Mouse (Mus musculus): ENCODE data around the gene Mocs1. TPM values are rescaled to one million over a fixed set of nuclear protein-coding genes. Genes with fewer than 3 reads are reported as not detected.
A peak's percentile ranks its signal among the peaks of the same experiment; 100 is the strongest.

Gene Mocs1
- total RNA-seq, 4 experiments from 2014 or later, result 17.6 to 26.4 (median 19.8) TPM

DNA sequence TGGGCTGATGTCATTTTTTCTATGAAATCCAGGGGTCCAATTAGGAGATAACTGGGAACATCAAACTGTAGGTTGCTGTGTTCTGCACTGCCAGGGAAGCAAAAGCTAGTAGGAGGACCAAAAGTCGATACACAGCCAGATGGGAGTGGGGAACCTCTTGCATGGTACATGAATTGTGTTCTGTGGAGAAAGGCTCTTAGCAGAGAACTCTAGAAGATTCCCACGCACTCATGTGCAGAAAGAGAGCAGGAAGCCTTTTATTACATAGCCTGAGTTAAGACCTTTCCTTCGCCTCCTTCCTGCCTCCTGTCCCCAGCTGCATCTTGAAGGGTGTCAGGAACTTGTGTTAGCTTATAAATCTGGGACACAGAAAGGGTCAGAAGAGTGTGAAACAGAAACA is 53.7 kb downstream of the Mocs1 start:
- no peak for DNase-seq (ENCODE audit: low spot score in 2 of 2)

DNA sequence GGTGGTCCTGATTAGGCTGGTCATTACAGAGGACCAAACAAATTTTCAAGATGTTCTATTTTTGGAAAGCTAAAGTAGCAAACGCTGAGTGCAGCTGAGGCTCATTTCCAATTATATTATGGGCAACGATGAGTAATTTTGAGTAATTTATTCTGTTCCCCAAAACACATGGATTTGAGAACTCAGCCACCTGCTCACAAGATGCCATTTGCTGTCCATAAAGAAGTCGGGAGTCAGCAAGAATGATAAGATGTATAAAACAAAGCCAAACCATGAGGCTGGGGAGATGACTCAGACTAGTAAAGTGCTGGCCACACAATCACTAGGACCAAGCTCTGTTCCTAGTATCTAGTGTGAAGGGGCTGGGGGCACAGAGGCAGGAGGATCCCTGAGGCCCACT is 56.3 kb downstream of the Mocs1 start:
- no peak for DNase-seq (ENCODE audit: low spot score in 2 of 2)

DNA sequence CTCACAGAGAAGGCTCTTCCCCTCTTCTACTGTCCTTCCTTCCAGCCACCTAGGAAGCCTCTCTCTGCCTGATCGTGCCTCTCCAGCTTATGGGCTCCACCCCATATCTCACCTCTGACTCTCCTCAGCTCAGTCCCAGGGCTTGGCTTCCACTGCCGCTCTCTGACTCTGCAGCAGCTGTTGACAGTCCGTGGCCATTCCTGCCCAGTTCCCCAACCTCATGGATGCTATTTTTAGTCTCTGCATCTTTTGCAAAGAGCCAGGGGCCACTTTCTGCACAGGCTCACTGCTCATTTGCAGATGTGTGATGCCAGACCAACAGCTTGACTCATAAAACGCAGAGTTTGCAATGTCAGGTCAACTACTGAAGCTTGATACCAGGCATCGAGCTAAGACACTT is 60.9 kb downstream of the Mocs1 start:
- peak; percentile 27 to 47 for DNase-seq (ENCODE audit: low spot score in 2 of 2)

DNA sequence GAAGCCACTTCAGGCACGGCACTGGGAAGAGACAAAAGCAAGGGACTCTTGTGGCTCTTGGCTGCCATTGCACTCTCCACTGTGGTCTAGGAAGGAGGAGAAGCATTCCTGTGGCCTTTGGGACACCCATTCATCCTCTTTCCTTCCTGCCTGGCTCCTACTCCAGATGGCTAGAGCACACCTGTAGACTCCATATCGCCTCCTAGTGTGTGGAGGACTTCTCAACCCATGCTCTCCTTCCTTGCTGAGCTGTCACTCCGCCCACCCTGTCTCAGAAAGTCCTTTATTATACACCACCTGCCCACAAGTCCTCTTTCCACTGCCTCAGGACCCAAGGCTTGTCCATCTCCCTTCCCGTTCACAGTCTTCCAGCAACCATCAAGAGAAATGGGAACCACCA is 65.1 kb downstream of the Mocs1 start:
- no peak for DNase-seq (ENCODE audit: low spot score in 2 of 2)

DNA sequence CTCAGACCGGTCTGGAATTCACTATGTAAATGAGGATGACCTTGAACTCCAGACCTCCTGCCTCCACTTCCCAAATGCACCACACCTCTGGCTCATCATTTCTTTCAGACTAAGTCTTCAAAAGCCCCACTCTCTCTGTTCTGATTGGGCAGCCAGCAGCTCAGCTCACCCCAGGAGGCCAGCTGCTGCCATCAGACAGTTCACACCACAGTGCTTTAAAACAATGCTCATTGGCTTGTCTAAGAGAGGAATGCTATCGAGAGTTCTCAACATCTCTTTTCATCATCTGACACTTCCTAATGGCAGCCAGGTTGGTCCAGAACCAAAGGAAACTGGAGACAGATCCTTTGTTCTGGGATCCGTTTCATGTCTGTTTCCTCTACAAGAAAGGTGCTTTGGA is 70.0 kb downstream of the Mocs1 start:
- DNase-seq (ENCODE audit: low spot score in 2 of 2), result no peak

DNA sequence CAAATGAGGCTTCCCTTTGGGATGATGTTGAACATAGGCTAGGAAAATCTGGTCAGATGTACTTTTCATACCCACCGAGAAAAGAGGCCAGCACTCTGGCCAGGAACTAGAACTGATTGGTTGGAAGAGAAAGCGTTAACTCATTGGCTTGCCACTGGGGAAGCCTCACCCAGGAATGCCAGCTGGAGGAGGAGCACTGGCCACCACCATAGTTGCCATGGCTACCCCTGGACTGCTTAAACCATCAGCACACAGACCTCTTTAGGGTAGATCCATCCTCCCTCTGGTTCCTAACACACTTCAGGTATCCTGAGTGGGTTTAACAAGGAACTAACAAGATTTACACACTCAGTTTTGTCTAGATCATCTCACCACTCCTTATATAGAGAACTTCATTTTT is 71.5 kb downstream of the Mocs1 start:
- no peak for DNase-seq (ENCODE audit: low spot score in 2 of 2)

DNA sequence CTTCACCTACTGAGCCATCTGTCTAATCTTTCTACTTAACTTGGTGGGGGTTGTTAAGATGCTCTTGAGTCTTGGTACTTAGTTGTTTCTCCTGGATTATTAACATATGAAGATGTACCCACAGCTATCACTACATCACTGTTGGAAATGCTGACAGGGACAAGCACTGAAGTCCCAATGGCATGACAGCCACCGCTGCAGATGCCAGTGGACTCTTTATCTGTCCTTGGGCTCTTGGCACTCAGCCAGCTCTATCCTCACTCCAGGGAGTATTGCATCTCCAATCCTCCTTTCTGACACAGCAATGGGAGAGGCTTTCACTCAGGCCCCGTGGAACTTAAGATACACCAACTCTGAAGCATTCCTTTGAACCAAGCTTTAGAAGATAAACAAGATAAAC is 72.1 kb downstream of the Mocs1 start:
- DNase-seq (ENCODE audit: low spot score in 2 of 2), result no peak

DNA sequence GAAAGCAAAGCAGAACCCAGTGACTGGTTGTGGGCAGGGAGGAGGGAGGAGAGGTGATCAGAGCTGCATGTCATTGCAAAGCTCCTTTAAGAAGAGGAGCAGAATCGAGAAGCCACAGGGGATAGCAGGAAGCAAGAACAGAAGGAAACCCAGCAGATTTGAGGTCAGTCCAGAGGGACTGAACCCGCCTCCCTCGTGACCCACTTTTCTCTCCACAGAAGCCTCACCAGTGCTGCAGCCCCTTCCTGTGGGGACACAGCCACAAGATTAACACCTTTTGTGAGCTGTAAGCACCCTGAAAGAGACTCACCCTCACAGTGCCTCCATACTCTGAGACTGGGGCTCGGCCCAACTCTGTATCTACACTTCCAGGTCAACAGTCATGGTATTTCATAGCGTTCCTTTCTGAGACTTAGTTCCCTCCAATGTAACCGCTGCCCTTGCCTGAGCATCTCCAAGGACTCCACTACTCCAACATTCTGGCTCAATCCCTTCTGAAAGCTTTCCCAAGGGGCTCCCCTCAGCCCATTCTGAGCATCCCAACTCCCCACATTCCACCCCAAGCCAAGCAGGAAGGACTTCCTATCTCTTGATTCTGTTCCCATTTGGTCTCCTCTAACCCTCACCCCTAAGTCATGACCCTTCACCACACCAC is 75.2 kb downstream of the Mocs1 start:
- no peak for DNase-seq (ENCODE audit: low spot score in 2 of 2)

Other genes starting within 250 kb of the Mocs1 start
- 1 to 10 TPM; 2.2 to 3.8 (median 2.6) TPM for gene Daam2, start 136.0 kb downstream of the Mocs1 start, total RNA-seq (2022)
- under 1 TPM in 1 of 4 experiments, not detected in 3; 0.11 TPM for gene Kif6, start 186.8 kb downstream of the Mocs1 start, total RNA-seq (2022)